Mouse (Mus musculus): Measurements from ENCODE around the gene Pomt1.

- TF ChIP-seq CTCF (IDR thresholded peaks at IDR 0.05; ENCODE audit: low read depth, low read length) = no peak
- no peak for TF ChIP-seq POLR2A (IDR thresholded peaks at IDR 0.05; ENCODE audit: borderline replicate concordance, low read depth, low read length)
Observed at GRCm38 (mm10) chr2:32248377-32249361, 12.3 kb downstream of the Pomt1 start.
